Mouse (Mus musculus): ENCODE measurements around the gene Serinc2.

The Serinc2 gene

DNA sequence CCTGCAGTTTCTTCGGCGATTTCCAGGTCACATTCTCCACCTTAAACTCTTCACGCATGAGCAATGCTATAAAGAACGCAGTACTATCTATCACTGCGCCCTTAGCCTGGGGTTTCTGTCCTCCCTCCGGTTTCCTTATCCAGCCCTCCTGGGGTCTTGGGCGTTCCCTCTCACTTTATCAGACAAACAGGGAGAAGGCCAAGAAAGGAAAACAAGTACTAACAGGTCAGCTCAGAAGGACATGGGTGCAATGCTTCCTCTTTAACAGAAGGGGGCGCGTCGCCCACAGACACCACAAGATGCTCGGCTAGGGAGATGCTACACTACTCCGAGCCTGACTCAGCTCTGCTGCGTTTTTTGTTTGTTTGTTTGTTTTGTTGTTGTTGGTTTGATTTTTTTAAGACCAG, 18.1 kb upstream of the Serinc2 start:
- DNase-seq (ENCODE audit: low read depth, low spot score): peak; percentile 87

DNA sequence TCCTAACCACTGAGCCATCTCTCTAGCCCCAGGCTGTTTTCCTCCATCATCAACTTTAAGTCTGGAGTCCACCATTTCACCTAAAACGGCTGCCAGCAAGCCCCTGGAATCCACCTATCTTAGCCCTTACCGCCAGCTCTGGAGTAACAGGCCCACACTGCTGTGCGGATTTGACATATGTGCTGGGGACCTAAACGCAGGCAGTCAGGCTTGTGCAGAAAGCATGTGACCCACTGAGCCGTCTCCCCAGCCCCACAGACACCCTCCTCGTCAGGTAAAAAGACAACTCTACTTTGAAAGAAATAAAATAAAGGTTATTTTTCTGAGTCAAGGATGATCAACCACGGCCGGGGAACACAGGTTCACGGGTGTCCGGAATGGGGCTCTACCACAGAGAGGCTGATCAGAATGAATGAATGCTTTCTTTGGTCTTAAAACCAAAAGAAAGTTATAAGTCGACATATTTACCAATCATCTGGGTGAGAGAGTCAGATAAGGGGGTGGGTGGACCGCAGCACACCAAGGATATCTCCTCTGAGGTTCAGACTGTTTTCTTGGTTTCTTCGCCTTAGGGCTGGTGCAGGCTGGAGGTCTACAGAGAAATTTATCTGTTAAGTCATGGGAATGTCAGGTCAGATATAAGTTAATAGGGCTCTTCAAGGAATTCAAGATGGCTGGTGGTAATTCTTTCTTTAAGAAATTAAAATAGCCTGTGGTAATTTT, 17.4 kb upstream of the Serinc2 start:
- no peak for DNase-seq (ENCODE audit: low read depth, low spot score)

- no peak for DNase-seq (ENCODE audit: low read depth, low spot score)
These were observed 16.2 kb upstream of the Serinc2 start for GRCm38 (mm10) chr4:130295047-130295745.

GRCm38 (mm10) chr4:130294513-130294912, 15.5 kb upstream of the Serinc2 start:
- DNase-seq (ENCODE audit: low read depth, low spot score): no peak

- DNase-seq (ENCODE audit: low read depth, low spot score): peak; percentile 91
These were observed 13.3 kb upstream of the Serinc2 start for GRCm38 (mm10) chr4:130292271-130292670.

DNA sequence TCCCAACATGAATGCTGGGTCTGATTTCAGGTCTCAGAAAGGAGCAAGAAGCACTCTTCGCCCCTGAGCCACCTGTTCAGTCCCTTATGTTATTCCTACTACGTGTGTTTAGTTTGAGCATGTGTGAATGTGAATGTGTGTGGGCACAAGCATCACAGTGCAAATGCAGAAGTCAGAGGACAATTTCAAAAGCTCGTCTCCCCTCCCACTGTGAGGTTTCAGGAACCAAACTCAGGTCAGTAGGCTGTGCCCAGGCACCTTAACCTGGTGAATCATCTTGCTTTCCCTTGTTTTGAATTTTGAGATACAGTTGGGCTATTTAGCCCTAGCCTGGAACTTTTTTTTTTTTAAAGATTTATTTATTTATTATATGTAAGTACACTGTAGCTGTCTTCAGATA, 10.8 kb upstream of the Serinc2 start:
- DNase-seq (ENCODE audit: low read depth, low spot score): no peak

- no peak for DNase-seq (ENCODE audit: low read depth, low spot score)
These were observed 7.5 kb upstream of the Serinc2 start for GRCm38 (mm10) chr4:130286531-130286930.

GRCm38 (mm10) chr4:130283826-130284225, 4.8 kb upstream of the Serinc2 start:
- DNase-seq (ENCODE audit: low read depth, low spot score): no peak

DNA sequence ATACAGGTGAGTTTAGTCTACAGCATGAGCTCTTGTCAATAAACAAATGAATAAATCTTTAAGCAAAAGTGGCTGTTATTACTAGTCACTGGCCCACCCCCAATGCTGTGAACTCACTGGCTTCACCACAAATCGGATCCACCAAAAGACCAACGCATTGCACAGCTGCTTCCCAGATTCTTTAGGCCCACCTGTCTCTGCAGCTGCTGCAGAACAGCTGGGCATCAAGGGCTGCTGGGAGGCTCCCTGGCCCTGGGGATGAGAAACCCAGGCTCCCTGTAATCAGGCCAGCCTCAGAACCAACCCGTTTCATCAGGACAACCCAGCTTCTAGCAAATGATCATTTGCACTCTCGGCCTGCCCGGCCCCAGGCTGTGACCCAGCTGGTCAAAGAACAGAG, 3.9 kb upstream of the Serinc2 start:
- DNase-seq (ENCODE audit: low read depth, low spot score): no peak

- DNase-seq (ENCODE audit: low read depth, low spot score): peak; percentile 32
These were observed 2.3 kb downstream of the Serinc2 start for GRCm38 (mm10) chr4:130276573-130277176.

DNA sequence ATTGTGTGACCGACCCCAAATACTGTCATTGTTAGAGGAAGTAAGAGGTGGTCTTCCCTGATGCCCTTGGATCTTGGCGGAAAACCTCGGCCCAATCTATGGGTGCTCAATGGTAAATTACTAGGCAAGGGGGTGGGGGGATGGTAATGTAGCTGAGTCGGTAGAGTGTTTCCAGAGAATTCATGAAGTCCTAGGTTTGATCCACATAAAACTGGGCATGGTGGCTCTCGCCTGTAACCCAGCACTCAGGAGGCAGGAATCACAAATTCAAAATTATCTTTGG, 3.2 kb downstream of the Serinc2 start:
- DNase-seq (ENCODE audit: low read depth, low spot score): no peak

GRCm38 (mm10) chr4:130275016-130275822, 3.8 kb downstream of the Serinc2 start:
- peak; percentile 40 for DNase-seq (ENCODE audit: low read depth, low spot score)

DNA sequence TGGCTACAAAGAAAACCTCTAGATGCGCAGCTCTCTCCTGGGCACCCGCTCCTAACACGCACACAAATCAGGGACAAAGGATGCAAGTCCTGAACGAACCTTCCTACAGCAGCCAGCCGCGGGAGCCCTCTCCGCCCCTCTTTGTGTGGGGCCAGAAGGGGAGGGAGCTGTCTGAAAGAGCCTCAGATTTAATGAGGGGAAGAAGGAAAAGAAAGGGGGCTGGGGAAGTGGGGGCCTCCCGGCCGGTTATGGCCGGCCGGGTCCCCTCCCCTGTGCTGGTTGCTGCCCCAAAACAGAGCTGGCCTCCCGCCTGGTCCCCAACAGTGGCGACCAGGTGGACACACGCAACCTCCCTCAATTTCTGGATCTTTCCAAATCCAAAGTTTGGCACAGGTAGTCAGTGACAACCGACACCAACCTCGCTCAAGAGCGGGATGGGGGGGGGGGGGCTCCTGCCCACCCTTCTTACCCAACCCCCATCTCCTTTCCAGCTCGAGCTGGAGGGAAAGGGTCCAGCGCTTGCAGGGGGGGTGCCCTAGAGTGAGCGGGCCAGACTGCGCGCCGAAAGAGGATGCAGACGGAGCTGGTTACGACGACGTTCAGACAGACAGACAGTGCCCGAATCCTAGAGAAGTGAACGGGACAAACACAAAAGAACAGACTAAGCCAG, 4.5 kb downstream of the Serinc2 start:
- DNase-seq (ENCODE audit: low read depth, low spot score): peak; percentile 52

DNA sequence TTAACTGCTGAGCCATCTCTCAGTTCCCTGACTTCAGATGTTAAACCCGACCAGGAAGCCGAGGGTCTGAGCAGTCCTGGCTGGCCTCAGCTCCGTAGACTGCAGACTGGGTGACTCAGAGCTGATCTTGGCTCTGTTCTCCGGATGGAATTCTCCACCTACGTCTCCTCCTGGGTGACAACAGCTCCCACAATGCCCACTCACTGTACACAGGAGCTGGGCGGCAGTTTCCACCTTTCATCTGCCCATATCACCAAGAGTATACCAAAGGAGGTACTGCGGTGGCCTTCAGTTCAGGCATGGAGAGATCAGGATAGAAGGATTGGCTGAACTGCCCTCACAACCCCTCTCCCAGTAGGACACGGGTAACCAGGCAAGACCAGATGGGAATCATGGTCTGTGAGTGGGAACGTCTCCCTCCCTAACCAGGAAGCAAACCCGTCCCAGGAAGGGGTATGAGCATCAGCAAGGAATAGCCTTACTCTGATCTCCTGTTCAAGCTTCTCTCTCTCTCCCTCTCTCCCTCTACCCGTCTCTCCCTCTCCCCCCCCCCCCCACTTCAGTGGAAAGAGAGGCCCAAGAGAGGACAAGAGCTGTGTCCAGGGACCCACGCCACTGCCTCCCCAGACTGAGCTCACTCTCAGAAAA, 5.2 kb downstream of the Serinc2 start:
- DNase-seq (ENCODE audit: low read depth, low spot score): peak; percentile 94

GRCm38 (mm10) chr4:130270611-130271347, 8.2 kb downstream of the Serinc2 start:
- DNase-seq (ENCODE audit: low read depth, low spot score): peak; percentile 63

- peak; percentile 92 for DNase-seq (ENCODE audit: low read depth, low spot score)
These were observed 8.9 kb downstream of the Serinc2 start for GRCm38 (mm10) chr4:130270089-130270488.

DNA sequence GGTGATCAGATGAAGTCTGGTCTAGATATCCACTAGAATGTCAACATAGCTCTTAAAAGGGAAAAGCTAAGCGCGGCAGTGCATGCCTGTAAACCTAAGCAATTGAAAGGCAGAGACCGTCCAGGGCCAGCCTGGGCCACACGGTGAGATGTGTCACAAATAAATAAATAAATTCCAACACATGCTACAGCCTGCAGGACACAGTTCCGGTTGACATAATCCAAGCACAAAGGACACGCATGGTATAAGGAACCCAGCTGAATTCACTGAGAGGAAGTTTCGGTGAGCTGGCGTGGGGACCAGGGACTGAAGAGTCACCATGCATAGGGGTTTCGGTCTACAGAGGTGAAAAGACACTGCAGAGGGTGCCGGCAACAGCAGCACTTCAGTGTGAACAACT, 10.3 kb downstream of the Serinc2 start:
- DNase-seq (ENCODE audit: low read depth, low spot score): no peak

DNA sequence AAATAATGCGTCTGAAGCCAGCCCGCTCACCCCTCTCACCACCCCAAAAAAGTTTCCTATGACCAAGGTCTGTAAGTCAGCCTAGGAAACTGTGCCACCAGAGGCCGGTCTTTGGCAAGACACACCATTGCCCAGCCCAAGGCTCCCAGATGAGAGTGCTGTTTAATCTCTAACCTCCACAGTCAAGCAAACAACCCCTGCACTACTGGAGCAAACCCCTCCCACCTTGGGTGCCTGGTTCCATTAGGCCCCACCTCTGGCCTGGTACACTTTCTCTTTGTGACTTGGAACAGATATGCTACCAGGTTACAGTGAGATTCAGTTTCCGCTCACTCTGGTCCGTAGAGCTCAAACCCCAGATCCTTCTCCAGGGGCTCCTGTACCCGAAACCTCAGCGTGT, 11.9 kb downstream of the Serinc2 start:
- no peak for DNase-seq (ENCODE audit: low read depth, low spot score)

DNA sequence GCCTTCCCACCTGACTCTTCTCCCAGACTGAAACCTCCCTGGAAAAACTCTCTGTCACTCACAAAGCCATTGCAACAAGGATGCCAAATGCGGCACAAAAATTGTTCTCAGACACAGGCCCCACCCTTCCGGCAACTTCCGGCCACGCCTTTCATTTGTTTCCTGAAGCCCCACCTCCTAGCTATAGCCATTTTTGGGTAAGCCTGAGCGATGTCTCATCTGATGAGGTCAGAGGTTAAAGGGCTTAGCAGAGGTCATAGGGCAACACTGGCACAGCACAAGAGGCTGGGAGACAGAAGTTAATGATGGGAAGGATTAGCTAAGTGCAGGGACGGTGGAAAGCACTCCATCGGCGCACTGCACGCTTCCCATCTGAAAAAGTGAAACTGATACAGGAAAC, 12.4 kb downstream of the Serinc2 start:
- DNase-seq (ENCODE audit: low read depth, low spot score): no peak

DNA sequence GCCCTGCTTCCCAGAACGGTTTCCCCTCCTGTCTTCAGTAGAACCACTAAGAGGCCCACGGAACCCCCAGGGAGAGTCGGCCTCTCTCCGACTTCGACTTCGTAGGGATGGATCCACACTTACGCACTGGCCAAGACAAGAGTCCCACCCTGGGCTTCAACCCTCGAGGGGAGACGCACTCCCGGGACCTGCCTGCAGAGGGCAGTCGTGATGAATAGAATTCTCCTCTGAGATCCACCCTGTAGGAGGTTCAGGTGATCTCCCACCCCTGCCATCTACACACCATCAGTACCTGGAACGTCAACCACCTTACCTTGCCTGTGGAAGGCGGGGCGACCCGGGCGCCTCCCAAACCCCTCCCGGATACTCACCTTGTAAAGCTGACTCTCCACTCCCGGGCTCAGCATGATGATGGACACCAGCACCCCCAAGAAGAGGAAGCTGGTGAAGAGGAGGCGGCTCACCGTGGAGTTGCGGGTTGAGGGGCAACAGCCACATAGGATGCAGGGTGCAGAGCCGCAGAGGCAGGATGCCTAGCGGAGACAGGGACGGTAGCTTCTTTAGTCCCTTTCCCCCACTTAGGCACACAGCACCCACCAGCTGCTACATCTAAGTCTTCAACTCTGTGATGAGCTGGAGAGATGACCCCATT, 14.2 kb downstream of the Serinc2 start:
- DNase-seq (ENCODE audit: low read depth, low spot score): peak; percentile 42

All from brain, adult 2 months (tissue).